Mouse (Mus musculus) layer of hippocampus, postnatal 10 days (tissue): ENCODE results near the gene Fam117a. TPM values are rescaled to one million over a fixed set of nuclear protein-coding genes. Genes with fewer than 3 reads are reported as not detected.
A peak's percentile ranks its signal among the peaks of the same experiment; 100 is the strongest.

Experiments used
- DNase-seq, 2 experiments: peaks; one replicate each; pipeline ENCODE4 v3.0.0; 2021; ENCODE audit warnings: low spot score in 2 of 2
- long read RNA-seq: library from polyadenylated mRNA; stranded (forward); transcript quantifications from one replicate; pipeline ENCODE4 v2.0.0, GENCODE M21; 2023
- total RNA-seq, 2 experiments: library from RNA; stranded (reverse); gene quantifications; 2 replicates each; pipeline ENCODE4 v1.2.3; 2021

Gene Fam117a
- 1 to 10 TPM; 5.8 to 6.5 TPM for total RNA-seq
- long read RNA-seq, partial matches to known transcripts, result 1 of 1 reads
- long read RNA-seq, other reads (novel, unspliced or antisense), result 0 of 1 reads

GRCm38 (mm10) chr11:95336568-95337128 is at the start of gene Fam117a:
Gene Fam117a (plus strand): TSS chr11:95337018.
- peak; percentile 66 to 77 for DNase-seq

GRCm38 (mm10) chr11:95291998-95292397 is 44.8 kb upstream of the Fam117a start:
- DNase-seq, result no peak

GRCm38 (mm10) chr11:95293017-95293624 is 43.7 kb upstream of the Fam117a start:
- DNase-seq, result no peak

DNA sequence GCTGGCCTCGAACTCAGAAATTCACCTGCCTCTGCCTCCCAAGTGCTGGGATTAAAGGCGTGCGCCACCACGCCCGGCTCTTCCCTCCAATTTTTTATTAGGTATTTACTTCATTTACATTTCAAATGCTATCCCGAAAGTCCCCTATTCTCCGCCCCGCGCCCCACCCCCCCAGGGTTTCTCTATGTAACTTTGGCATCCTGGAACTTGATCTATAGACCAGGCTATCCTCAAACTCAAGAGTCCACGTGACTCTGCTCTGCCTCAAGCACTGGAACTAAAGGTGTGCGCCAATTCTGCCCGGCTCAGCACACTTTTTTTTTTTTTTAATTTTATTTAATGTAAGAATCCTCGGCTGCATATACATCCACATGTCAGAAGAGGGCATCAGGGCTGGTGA is 41.1 kb upstream of the Fam117a start:
- DNase-seq, result no peak

DNA sequence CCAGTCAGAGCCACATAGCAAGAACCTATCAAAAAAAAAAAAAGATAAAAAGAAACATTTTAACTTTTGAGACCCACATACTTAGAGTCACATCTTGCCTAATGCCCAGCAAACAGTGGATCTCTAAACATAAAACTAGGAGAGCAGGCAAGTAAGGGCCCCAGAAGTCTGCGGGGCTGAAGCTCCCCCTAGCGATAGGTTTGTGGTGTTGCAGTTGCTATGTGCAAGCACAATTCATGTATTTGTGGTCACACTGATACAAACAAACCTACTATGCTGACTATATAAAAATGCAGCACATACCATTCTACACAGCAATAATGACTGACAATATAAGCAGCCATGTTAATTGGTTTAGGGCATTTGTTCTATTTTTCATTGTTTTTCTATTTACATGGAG is 38.7 kb upstream of the Fam117a start:
- no peak for DNase-seq

DNA sequence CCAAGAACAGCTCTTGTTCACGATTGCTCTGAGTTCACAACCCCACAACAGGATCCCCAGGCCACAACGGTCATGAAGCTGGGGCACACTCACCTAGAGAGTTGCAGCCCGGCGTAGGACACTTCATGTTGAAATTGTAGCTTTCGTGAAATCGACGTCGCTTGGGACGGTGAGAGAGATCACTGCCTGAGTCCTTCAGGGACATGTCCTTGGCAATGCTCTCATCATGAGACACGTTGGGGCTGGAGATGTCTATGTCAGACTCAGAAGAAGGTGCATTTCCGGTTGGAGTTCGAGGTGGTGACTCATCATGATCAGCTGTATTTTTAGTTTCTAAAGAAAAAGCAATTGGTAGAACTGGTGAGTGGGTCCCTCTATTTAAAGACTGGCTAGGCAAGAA is 36.9 kb upstream of the Fam117a start:
- no peak for DNase-seq

DNA sequence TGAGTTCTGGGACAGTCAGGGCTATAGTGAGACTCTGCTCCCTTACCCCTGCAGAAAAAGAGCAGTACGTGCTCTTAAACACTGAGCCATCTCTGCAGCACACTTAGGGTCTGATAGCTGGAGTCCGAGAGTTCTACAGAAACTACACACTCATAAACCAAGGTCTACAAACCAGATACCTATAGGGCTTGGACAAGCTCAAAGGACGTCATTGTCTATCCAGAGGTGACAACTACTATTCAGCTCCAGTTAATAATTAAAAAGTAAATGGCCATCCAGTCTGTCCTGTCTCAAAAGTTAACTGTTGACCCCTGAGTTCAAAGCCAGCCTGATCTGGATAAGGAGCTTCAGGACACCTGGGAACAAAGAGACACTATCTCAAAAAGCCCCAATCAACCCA is 35.0 kb upstream of the Fam117a start:
- no peak for DNase-seq

- DNase-seq, result no peak
Observed at GRCm38 (mm10) chr11:95305600-95305999, 31.2 kb upstream of the Fam117a start.

- no peak for DNase-seq
Observed at GRCm38 (mm10) chr11:95307526-95307925, 29.3 kb upstream of the Fam117a start.

DNA sequence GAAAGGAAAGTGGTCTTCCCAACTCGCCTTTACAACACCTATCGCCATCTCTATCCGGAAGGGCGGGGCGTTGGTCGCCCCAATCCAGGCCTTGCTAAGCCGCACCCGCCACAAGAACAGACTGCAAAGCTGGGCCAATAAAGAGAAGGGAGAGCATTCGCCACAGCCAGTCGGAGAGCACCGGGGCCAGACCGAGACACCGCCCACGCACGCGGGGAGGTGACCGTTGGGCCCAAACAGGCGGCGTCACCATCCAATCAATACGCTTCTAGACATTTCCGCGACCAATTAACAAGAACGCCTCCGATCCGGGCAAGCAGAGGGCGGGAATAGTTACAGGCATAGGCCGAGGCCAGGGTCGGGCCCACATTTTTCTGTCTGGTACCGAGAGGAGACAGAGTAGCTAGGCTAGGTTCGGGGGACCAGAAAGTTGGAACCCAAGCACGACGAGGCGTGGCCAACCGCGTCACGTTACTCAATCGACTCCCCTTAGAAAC is 27.3 kb upstream of the Fam117a start:
- DNase-seq, result peak; percentile 96 to 98

- peak; percentile 95 to 96 for DNase-seq
Observed at GRCm38 (mm10) chr11:95310007-95310647, 26.7 kb upstream of the Fam117a start, which contains the start of gene Kat7. Gene Kat7 (minus strand): TSS chr11:95310246.

DNA sequence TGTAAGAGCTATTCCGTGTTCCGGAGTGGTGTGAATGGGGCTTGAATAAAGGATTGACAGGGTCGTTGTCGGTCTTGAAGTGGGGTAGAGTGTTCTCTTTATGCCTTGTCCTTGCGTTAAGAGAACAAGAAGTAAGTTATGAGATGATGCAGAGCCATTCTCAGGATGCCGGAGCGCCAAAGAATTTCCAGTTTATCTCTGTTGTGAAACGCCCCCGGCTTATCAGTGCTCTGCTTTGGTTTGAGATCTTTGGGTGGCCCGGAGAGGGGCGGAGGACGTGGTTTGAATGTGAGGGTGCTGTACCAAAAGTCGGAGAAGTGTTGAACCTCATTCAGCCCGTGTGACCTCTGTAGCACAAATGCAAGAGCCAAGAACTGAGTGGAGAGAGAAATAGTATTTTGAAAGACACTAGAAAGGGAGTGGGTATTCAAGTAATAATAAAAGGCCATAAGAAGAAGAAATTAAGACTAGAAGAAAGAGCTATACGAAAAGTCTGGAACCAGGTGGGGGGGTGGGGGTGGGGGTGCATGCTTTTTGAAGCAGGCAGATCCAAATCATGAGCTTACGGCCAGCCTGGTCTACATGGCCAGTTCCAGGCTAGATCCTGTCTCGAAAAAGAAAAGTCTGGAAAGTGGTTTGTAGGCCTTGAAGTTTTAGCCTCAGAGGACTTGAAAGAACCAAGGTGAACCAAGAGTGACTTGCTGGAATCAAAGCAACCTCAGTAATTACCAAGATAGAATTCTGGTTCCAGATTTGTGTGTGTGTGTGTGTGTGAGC is 26.0 kb upstream of the Fam117a start:
- no peak for DNase-seq

DNA sequence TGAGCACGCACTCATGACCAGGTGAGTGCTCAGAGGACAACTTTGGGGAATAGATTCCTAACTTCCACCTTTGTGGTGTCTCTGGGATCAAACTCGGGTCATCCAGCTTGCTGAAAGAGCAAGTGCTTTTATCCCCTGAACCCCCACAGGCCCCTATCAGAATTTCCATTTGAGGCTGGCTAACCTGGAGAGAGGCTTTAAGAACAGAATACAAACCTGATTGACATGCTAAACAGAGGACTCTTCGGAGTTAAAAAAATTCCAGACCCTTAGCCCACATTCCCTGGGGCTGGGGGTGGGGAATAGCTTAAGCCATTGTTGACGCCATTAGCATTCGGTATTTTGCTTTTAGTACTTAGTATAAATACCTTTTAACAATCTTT is 25.4 kb upstream of the Fam117a start:
- DNase-seq, result no peak

GRCm38 (mm10) chr11:95315215-95315955 is 21.4 kb upstream of the Fam117a start:
- DNase-seq, result no peak

GRCm38 (mm10) chr11:95318116-95318515 is 18.7 kb upstream of the Fam117a start:
- no peak for DNase-seq

- no peak for DNase-seq
Observed at GRCm38 (mm10) chr11:95319506-95319905, 17.3 kb upstream of the Fam117a start.

GRCm38 (mm10) chr11:95320010-95320409 is 16.8 kb upstream of the Fam117a start:
- no peak for DNase-seq

DNA sequence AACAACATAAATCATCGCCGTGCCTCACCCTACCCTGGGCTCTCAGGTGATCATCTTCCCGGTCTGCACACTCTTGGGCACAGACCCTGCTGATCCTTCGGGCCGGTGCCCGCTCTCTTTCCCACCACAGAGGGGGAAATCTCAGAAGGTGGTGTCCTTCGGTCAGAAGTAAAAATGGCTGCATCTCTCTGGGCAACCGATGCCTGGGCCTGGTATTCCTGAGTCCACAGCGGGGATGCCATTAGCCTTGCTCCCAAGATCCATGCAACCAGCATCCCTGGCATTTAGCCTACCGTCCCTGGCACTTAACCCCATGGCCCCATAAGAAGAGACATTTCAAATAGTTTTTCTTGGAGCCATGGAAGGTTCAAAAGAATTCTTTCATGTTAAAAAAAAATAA is 12.6 kb upstream of the Fam117a start:
- no peak for DNase-seq

GRCm38 (mm10) chr11:95325832-95326231 is 11.0 kb upstream of the Fam117a start:
- no peak for DNase-seq

- DNase-seq, result no peak
Observed at GRCm38 (mm10) chr11:95326243-95326642, 10.6 kb upstream of the Fam117a start.

DNA sequence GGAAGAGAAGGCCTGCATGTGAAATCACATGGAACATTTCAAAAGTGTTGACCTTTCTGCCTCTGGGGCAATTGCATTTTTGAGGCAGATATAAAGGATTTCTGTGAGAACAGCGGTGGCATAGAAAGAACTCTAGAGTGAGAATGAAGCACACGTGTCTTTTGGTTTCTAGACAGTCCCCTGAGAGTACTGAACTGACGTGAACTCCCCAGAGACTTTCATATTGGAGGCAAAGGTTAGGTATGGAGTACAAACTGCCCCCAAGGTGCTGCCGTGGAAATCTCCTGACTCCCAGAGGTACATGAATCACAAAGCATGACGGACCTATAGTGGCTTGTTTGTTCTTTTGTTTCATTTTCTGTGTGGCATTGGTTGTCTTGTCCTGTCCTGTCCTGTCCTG is 8.2 kb upstream of the Fam117a start:
- DNase-seq, result no peak
